Mouse (Mus musculus): ENCODE results near the gene Rasa3. TPM values are rescaled to one million over a fixed set of nuclear protein-coding genes. Genes with fewer than 3 reads are reported as not detected.

Rasa3 gene
- total and polyA plus RNA-seq, 2 experiments from 2014 or later = 20.5 to 52.7 TPM

- WGBS = 46% methylated on average over 8 of the region's 8 CpGs
- no peaks in the 10 kb centered on the region for H3K9me3 ChIP-seq (ENCODE audit: low read length)
- H3K9ac ChIP-seq (replicated peaks; ENCODE audit: low read length, poor library complexity, severe bottlenecking) = no peak overlapping the region
- no peaks in the 10 kb centered on the region for H3K36me3 ChIP-seq (ENCODE audit: insufficient read depth, low read length)
- H3K4me3 ChIP-seq (ENCODE audit: low read depth, low read length) = peak overlapping the region; percentile 82
- DNase-seq (ENCODE audit: low spot score) = no peak
- H3K4me1 ChIP-seq (ENCODE audit: insufficient read depth, low read length) = peaks cover 4% of the 10 kb centered on the region
- peak overlapping the region; percentile 64 for H3K4me2 ChIP-seq (ENCODE audit: low read depth, low read length, poor library complexity, severe bottlenecking)
- ATAC-seq (ENCODE audit: low FRiP score) = no peak
- no peak for TF ChIP-seq CTCF (IDR thresholded peaks at IDR 0.05)
- peak overlapping the region; percentile 91; the same call in 1 of the 2 replicates for H3K27ac ChIP-seq (ENCODE audit: low read depth, low read length)
- no peaks in the 10 kb centered on the region for H3K27me3 ChIP-seq (ENCODE audit: insufficient read depth, low read length)
Observed at GRCm38 (mm10) chr8:13678182-13678581, 779 bp upstream of the Rasa3 start.

GRCm38 (mm10) chr8:13676701-13677412 is 546 bp downstream of the Rasa3 start:
- H3K36me3 ChIP-seq (ENCODE audit: insufficient read depth, low read length) = no peaks in the 10 kb centered on the region
- ATAC-seq (ENCODE audit: low FRiP score) = peak; percentile 85
- under 1% methylated on average over 45 of the region's 47 CpGs for WGBS
- H3K27me3 ChIP-seq (ENCODE audit: insufficient read depth, low read length) = no peaks in the 10 kb centered on the region
- TF ChIP-seq CTCF (IDR thresholded peaks at IDR 0.05) = peak; percentile 36
- H3K4me1 ChIP-seq (ENCODE audit: insufficient read depth, low read length) = peaks cover 8% of the 10 kb centered on the region
- peak overlapping the region; percentile 82 for H3K4me3 ChIP-seq (ENCODE audit: low read depth, low read length)
- peak overlapping the region; percentile 86 for H3K9ac ChIP-seq (replicated peaks; ENCODE audit: low read length, poor library complexity, severe bottlenecking)
- H3K4me2 ChIP-seq (ENCODE audit: low read depth, low read length, poor library complexity, severe bottlenecking) = peak overlapping the region; percentile 64
- DNase-seq (ENCODE audit: low spot score) = peak; percentile 84
- peak overlapping the region; percentile 91 for H3K27ac ChIP-seq (ENCODE audit: low read depth, low read length)
- no peaks in the 10 kb centered on the region for H3K9me3 ChIP-seq (ENCODE audit: low read length)

GRCm38 (mm10) chr8:13676302-13676700 is 1.1 kb downstream of the Rasa3 start:
- Histone ChIP-seq H3K9me3 (ENCODE audit: low read length) (no peaks in the 10 kb centered on the region), H3K4me3 (ENCODE audit: low read depth, low read length) (peak overlapping the region; percentile 82), H3K36me3 (ENCODE audit: insufficient read depth, low read length) (no peaks in the 10 kb centered on the region), H3K27me3 (ENCODE audit: insufficient read depth, low read length) (no peaks in the 10 kb centered on the region), H3K27ac (ENCODE audit: low read depth, low read length) (peak overlapping the region; percentile 91), H3K9ac (replicated peaks; ENCODE audit: low read length, poor library complexity, severe bottlenecking) (peak overlapping the region; percentile 86), H3K4me2 (ENCODE audit: low read depth, low read length, poor library complexity, severe bottlenecking) (peak overlapping the region; percentile 64), H3K4me1 (ENCODE audit: insufficient read depth, low read length) (peaks cover 8% of the 10 kb centered on the region)
- WGBS = under 1% methylated on average over 12 of the region's 12 CpGs
- ATAC-seq (ENCODE audit: low FRiP score) (peak; percentile 36), DNase-seq (ENCODE audit: low spot score) (peak; percentile 91)
- peak; percentile 56 for TF ChIP-seq CTCF (IDR thresholded peaks at IDR 0.05)

GRCm38 (mm10) chr8:13675524-13675923 is 1.9 kb downstream of the Rasa3 start:
- peak overlapping the region; percentile 86 for H3K9ac ChIP-seq (replicated peaks; ENCODE audit: low read length, poor library complexity, severe bottlenecking)

GRCm38 (mm10) chr8:13675121-13675520 is 2.3 kb downstream of the Rasa3 start:
- Histone ChIP-seq H3K4me3 (ENCODE audit: low read depth, low read length) (peak overlapping the region; percentile 82), H3K4me1 (ENCODE audit: insufficient read depth, low read length) (peaks cover 8% of the 10 kb centered on the region), H3K27ac (ENCODE audit: low read depth, low read length) (peak overlapping the region; percentile 91), H3K36me3 (ENCODE audit: insufficient read depth, low read length) (no peaks in the 10 kb centered on the region), H3K9me3 (ENCODE audit: low read length) (no peaks in the 10 kb centered on the region), H3K27me3 (ENCODE audit: insufficient read depth, low read length) (no peaks in the 10 kb centered on the region), H3K9ac (replicated peaks; ENCODE audit: low read length, poor library complexity, severe bottlenecking) (peak overlapping the region; percentile 86), H3K4me2 (ENCODE audit: low read depth, low read length, poor library complexity, severe bottlenecking) (peak overlapping the region; percentile 64)
- ATAC-seq (ENCODE audit: low FRiP score) = no peak
- 68% methylated on average over 4 of the region's 4 CpGs for WGBS
- no peak for DNase-seq (ENCODE audit: low spot score)
- TF ChIP-seq CTCF (IDR thresholded peaks at IDR 0.05) = no peak

More at GRCm38 (mm10) chr8:13675524-13675923, 1.9 kb downstream of the Rasa3 start:
- DNase-seq (ENCODE audit: low spot score) (no peak), ATAC-seq (ENCODE audit: low FRiP score) (no peak)
- Histone ChIP-seq H3K27ac (ENCODE audit: low read depth, low read length) (peak overlapping the region; percentile 91), H3K4me3 (ENCODE audit: low read depth, low read length) (peak overlapping the region; percentile 82), H3K9me3 (ENCODE audit: low read length) (no peaks in the 10 kb centered on the region), H3K4me2 (ENCODE audit: low read depth, low read length, poor library complexity, severe bottlenecking) (peak overlapping the region; percentile 64), H3K4me1 (ENCODE audit: insufficient read depth, low read length) (peaks cover 8% of the 10 kb centered on the region), H3K27me3 (ENCODE audit: insufficient read depth, low read length) (no peaks in the 10 kb centered on the region), H3K36me3 (ENCODE audit: insufficient read depth, low read length) (no peaks in the 10 kb centered on the region)
- TF ChIP-seq CTCF (IDR thresholded peaks at IDR 0.05) = no peak
- WGBS = 35% methylated on average over 8 of the region's 8 CpGs

GRCm38 (mm10) chr8:13674294-13675010 is 3.0 kb downstream of the Rasa3 start:
- H3K27ac ChIP-seq (ENCODE audit: low read depth, low read length) = peak overlapping the region; percentile 91; the same call in 1 of the 2 replicates
- peak; percentile 41 for TF ChIP-seq CTCF (IDR thresholded peaks at IDR 0.05)
- peak overlapping the region; percentile 64 for H3K4me2 ChIP-seq (ENCODE audit: low read depth, low read length, poor library complexity, severe bottlenecking)
- ATAC-seq (ENCODE audit: low FRiP score) = no peak
- peaks cover 8% of the 10 kb centered on the region for H3K4me1 ChIP-seq (ENCODE audit: insufficient read depth, low read length)
- H3K9ac ChIP-seq (replicated peaks; ENCODE audit: low read length, poor library complexity, severe bottlenecking) = peak overlapping the region; percentile 86; the same call in 1 of the 2 replicates
- H3K4me3 ChIP-seq (ENCODE audit: low read depth, low read length) = peak overlapping the region; percentile 82
- peak; percentile 58 for DNase-seq (ENCODE audit: low spot score)
- no peaks in the 10 kb centered on the region for H3K27me3 ChIP-seq (ENCODE audit: insufficient read depth, low read length)
- no peaks in the 10 kb centered on the region for H3K36me3 ChIP-seq (ENCODE audit: insufficient read depth, low read length)
- WGBS = 60% methylated on average over 12 of the region's 12 CpGs
- no peaks in the 10 kb centered on the region for H3K9me3 ChIP-seq (ENCODE audit: low read length)
